Mouse (Mus musculus) MEL (cell line): ENCODE data around the gene Cramp1l. TPM values are rescaled to one million over a fixed set of nuclear protein-coding genes. Genes with fewer than 3 reads are reported as not detected.

ENCODE experiments used
- DNase-seq: peaks from one replicate; pipeline ENCODE4 v3.0.0; 2011; ENCODE audit warnings: low read depth, low spot score
- H3K27ac ChIP-seq: 2 replicates; pipeline ENCODE4 v1.5.1; 2012; ENCODE audit warnings: low read depth, mild to moderate bottlenecking, control low read depth, low read length, moderate library complexity; ENCODE audit not compliant: control insufficient read depth
- H3K27me3 ChIP-seq, 2 experiments: fragments of 150-350 bp in 1 of 2; sonication (generic) in 1 of 2; 2 replicates each; pipeline ENCODE4 v1.6.1; 2012; ENCODE audit warnings: low read length in 2 of 2, mild to moderate bottlenecking in 2 of 2, improper control_type of control experiment in 1 of 2, moderate library complexity in 1 of 2; ENCODE audit not compliant: insufficient read depth in 2 of 2, control insufficient read depth in 1 of 2
- H3K36me3 ChIP-seq, 2 experiments: 2 replicates each; pipeline ENCODE4 v1.6.1; 2012 to 2014; ENCODE audit warnings: low read length in 2 of 2, improper control_type of control experiment in 1 of 2, inconsistent platforms in 1 of 2, mild to moderate bottlenecking in 1 of 2; ENCODE audit not compliant: insufficient read depth in 2 of 2, control insufficient read depth in 1 of 2
- H3K4me1 ChIP-seq, 2 experiments: fragments of 150-350 bp in 1 of 2; sonication (generic) in 1 of 2; 2 replicates each; pipeline ENCODE4 v1.6.1; 2012; ENCODE audit warnings: low read length in 2 of 2, improper control_type of control experiment in 1 of 2, mild to moderate bottlenecking in 1 of 2; ENCODE audit not compliant: insufficient read depth in 2 of 2, control insufficient read depth in 1 of 2
- H3K4me3 ChIP-seq, 2 experiments: fragments of 150-350 bp in 1 of 2; sonication (generic) in 1 of 2; 2 replicates each; pipeline ENCODE4 v1.5.1; 2012; ENCODE audit warnings: low read depth in 2 of 2, low read length in 2 of 2, mild to moderate bottlenecking in 2 of 2, moderate library complexity in 2 of 2, control low read depth in 1 of 2, improper control_type of control experiment in 1 of 2; ENCODE audit not compliant: control insufficient read depth in 1 of 2, insufficient read depth in 1 of 2
- H3K79me2 ChIP-seq: 2 replicates; pipeline ENCODE4 v1.6.1; 2012; ENCODE audit warnings: mild to moderate bottlenecking, low read length, moderate library complexity; ENCODE audit not compliant: control insufficient read depth, poor library complexity, insufficient read depth
- H3K9ac ChIP-seq: 2 replicates; pipeline ENCODE4 v1.6.1; 2012; ENCODE audit warnings: low read depth, mild to moderate bottlenecking, control low read depth, low read length, moderate library complexity; ENCODE audit not compliant: control insufficient read depth, poor library complexity, severe bottlenecking
- H3K9me3 ChIP-seq: fragments of 150-350 bp; sonication (generic); replicated peaks from 2 replicates; pipeline ENCODE4 v1.6.1; 2012; ENCODE audit warnings: mild to moderate bottlenecking, low read length, improper control_type of control experiment, moderate library complexity; ENCODE audit not compliant: insufficient read depth
- CHD1 ChIP-seq: IDR thresholded peaks from 2 replicates; pipeline ENCODE4 v1.6.1; 2012; ENCODE audit warnings: low read depth, mild to moderate bottlenecking, inconsistent platforms, low read length, improper control_type of control experiment
- CHD2 ChIP-seq: IDR thresholded peaks from 2 replicates; pipeline ENCODE4 v1.6.1; 2011; ENCODE audit warnings: low read length, improper control_type of control experiment
- CTCF ChIP-seq, 3 experiments: IDR thresholded peaks in 2 of 3; conservative IDR thresholded peaks in 1 of 3; 2 replicates each; pipeline ENCODE4 v1.5.1; 2011 to 2012; ENCODE audit warnings: low read length in 3 of 3, low read depth in 2 of 3, mild to moderate bottlenecking in 2 of 3, improper control_type of control experiment in 1 of 3, inconsistent platforms in 1 of 3, mixed read lengths in 1 of 3, moderate library complexity in 1 of 3; ENCODE audit not compliant: control insufficient read depth in 1 of 3, insufficient read depth in 1 of 3, poor library complexity in 1 of 3, severe bottlenecking in 1 of 3
- ELF1 ChIP-seq: IDR thresholded peaks from 2 replicates; pipeline ENCODE4 v1.6.1; 2014; ENCODE audit warnings: low read depth, mild to moderate bottlenecking, inconsistent platforms, low read length, improper control_type of control experiment, moderate library complexity
- ETS1 ChIP-seq: IDR thresholded peaks from 2 replicates; pipeline ENCODE4 v1.6.1; 2012; ENCODE audit warnings: low read depth, mild to moderate bottlenecking, inconsistent platforms, low read length, improper control_type of control experiment, moderate library complexity
- GABPA ChIP-seq: IDR thresholded peaks from 2 replicates; pipeline ENCODE4 v1.6.1; 2012; ENCODE audit warnings: low read depth, mild to moderate bottlenecking, inconsistent platforms, low read length, improper control_type of control experiment, moderate library complexity
- MAFK ChIP-seq: IDR thresholded peaks from 2 replicates; pipeline ENCODE4 v1.6.1; 2011; ENCODE audit warnings: low read depth, mild to moderate bottlenecking, low read length, improper control_type of control experiment, borderline replicate concordance
- MAX ChIP-seq: IDR thresholded peaks from 2 replicates; pipeline ENCODE4 v1.6.1; 2011; ENCODE audit warnings: low read length, improper control_type of control experiment
- MAZ ChIP-seq: IDR thresholded peaks from 2 replicates; pipeline ENCODE4 v1.6.1; 2012; ENCODE audit warnings: low read depth, mild to moderate bottlenecking, inconsistent platforms, low read length, improper control_type of control experiment
- MEF2A ChIP-seq: IDR thresholded peaks from 2 replicates; pipeline ENCODE4 v1.6.1; 2014; ENCODE audit warnings: low read depth, mild to moderate bottlenecking, inconsistent platforms, low read length, improper control_type of control experiment; ENCODE audit not compliant: poor library complexity, insufficient replicate concordance, severe bottlenecking; ENCODE audit errors: extremely low read depth
- MXI1 ChIP-seq: IDR thresholded peaks from 2 replicates; pipeline ENCODE4 v1.6.1; 2011; ENCODE audit warnings: mild to moderate bottlenecking, low read depth, low read length, improper control_type of control experiment
- MYB ChIP-seq: IDR thresholded peaks from 2 replicates; pipeline ENCODE4 v1.6.1; 2011; ENCODE audit warnings: mild to moderate bottlenecking, low read depth, low read length, improper control_type of control experiment
- MYC ChIP-seq: IDR thresholded peaks from 2 replicates; pipeline ENCODE4 v1.6.1; 2011; ENCODE audit warnings: low read depth, mild to moderate bottlenecking, low read length, improper control_type of control experiment, moderate library complexity
- NELFE ChIP-seq: IDR thresholded peaks from 2 replicates; pipeline ENCODE4 v1.6.1; 2011; ENCODE audit warnings: low read depth, low read length, improper control_type of control experiment
- POLR2AphosphoS5 ChIP-seq: IDR thresholded peaks from 2 replicates; pipeline ENCODE4 v1.6.1; 2012; ENCODE audit warnings: low read depth, borderline replicate concordance, mild to moderate bottlenecking, inconsistent platforms, low read length, moderate library complexity, mixed read lengths
- RAD21 ChIP-seq: IDR thresholded peaks from 2 replicates; pipeline ENCODE4 v1.6.1; 2011; ENCODE audit warnings: mild to moderate bottlenecking, low read depth, low read length, improper control_type of control experiment
- RCOR1 ChIP-seq: IDR thresholded peaks from 2 replicates; pipeline ENCODE4 v1.6.1; 2012; ENCODE audit warnings: low read depth, mild to moderate bottlenecking, inconsistent platforms, low read length, improper control_type of control experiment
- SIN3A ChIP-seq: IDR thresholded peaks from 2 replicates; pipeline ENCODE4 v1.6.1; 2012; ENCODE audit warnings: low read length, improper control_type of control experiment, inconsistent platforms
- UBTF ChIP-seq: IDR thresholded peaks from 2 replicates; pipeline ENCODE4 v1.6.1; 2012; ENCODE audit warnings: low read depth, mild to moderate bottlenecking, inconsistent platforms, low read length, improper control_type of control experiment, moderate library complexity, borderline replicate concordance; ENCODE audit not compliant: insufficient read depth
- USF2 ChIP-seq, 2 experiments: IDR thresholded peaks; 2 replicates each; pipeline ENCODE4 v1.6.1; 2011 to 2012; ENCODE audit warnings: improper control_type of control experiment in 2 of 2, low read length in 2 of 2, borderline replicate concordance in 1 of 2, inconsistent platforms in 1 of 2, low read depth in 1 of 2, mild to moderate bottlenecking in 1 of 2; ENCODE audit not compliant: insufficient read depth in 1 of 2
- ZC3H11A ChIP-seq: IDR thresholded peaks from 2 replicates; pipeline ENCODE4 v1.6.1; 2012; ENCODE audit warnings: low read depth, mild to moderate bottlenecking, inconsistent platforms, low read length, improper control_type of control experiment
- ZMIZ1 ChIP-seq: IDR thresholded peaks from 2 replicates; pipeline ENCODE4 v1.6.1; 2012; ENCODE audit warnings: low read depth, mild to moderate bottlenecking, inconsistent platforms, low read length, improper control_type of control experiment, moderate library complexity
- ZNF384 ChIP-seq: IDR thresholded peaks from 2 replicates; pipeline ENCODE4 v1.6.1; 2012; ENCODE audit warnings: low read depth, mild to moderate bottlenecking, inconsistent platforms, low read length, improper control_type of control experiment
- polyA plus RNA-seq, 2 experiments: library from polyadenylated mRNA; stranded (reverse) in 1 of 2; unstranded in 1 of 2; fragments of >175 nt in 1 of 2; fragments of >200 nt in 1 of 2; gene quantifications; 2 replicates each; pipeline versions ENCODE4 v1.2.1 to v1.2.4; 2012; ENCODE audit warnings: low replicate concordance in 2 of 2, low read depth in 1 of 2; ENCODE audit not compliant: insufficient read length in 2 of 2, insufficient read depth in 1 of 2, missing spikeins in 1 of 2
- total RNA-seq: library from RNA; depleted of rRNA; stranded (reverse); fragments of 300-350 nt; gene quantifications from 2 replicates; pipeline ENCODE4 v1.2.3, GENCODE M21; 2012

The Cramp1l gene
- total and polyA plus RNA-seq, 3 experiments: 2.4 to 5.1 TPM; not detected in 1

GRCm38 (mm10) chr17:25014841-25015570 is 582 bp downstream of the Cramp1l start:
- peak; percentile 40 for DNase-seq
- Histone ChIP-seq H3K27me3 (no peaks in the 10 kb centered on the region), H3K4me3 (peak overlapping the region; percentile 93 to 95), H3K79me2 (peaks cover 28% of the 10 kb centered on the region), H3K9ac (peak overlapping the region; percentile 91), H3K27ac (peak overlapping the region; percentile 52), H3K9me3 (no peaks in the 10 kb centered on the region), H3K36me3 (peaks cover 0 to 2% of the 10 kb centered on the region in 2 experiments; a peak in 3 of 4 replicates), H3K4me1 (0 out of 4 replicates have a peak, but pooled peaks cover 0 to 2% of the 10 kb centered on the region in 2 experiments)
- no peak for TF ChIP-seq MYB
- TF ChIP-seq MYC: no peak
- no peak for TF ChIP-seq NELFE
- no peak for TF ChIP-seq MAFK
- no peak for TF ChIP-seq ZC3H11A
- TF ChIP-seq MAZ: 0 out of 2 replicates have a peak, but pooled peaks have one; percentile 2

DNA sequence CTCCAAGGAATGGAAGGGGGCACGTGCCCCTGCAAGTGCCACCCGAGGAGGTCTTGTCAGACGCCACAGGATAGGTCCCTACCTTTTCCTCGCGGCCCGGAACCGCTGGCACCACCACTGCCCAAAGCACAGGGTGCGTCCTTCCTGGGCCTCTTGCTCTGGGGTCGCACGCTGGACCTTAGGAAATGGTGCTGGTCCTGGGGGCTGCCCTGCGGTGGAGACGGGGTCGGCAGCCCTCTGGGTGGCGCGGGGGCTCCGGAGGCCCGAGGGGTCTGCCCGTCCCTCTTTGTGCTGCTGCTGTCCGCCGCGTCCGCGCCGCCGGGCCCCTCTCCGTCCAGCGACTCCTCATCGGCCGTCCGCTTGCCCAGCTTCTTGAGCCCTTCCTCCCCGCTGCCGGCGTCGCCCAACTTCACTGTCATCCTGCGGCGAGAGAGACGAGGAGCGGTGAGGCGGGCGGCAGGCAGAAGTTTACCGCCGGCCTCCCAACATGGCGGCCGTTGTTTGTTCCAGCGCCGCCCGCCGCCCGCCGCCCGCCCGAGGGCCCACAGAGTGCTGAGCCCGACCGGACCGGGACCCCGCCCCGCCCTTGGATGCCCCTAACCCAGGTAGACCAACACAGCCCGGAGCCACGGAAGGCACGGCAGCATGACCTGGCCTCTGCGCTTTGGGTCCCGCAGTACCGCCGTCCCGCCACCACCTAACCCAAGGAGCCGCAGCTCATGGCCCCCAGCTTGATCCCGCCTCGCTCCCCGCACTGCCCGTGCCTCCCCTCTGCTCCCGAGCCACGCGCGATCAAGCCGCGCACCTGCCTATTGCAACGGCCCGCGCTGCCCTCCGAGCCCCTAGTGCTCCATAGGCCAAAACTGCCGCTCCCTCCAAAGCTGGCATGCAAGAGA is 1.7 kb downstream of the Cramp1l start:
- Histone ChIP-seq H3K27ac (peak overlapping the region; percentile 59), H3K9me3 (no peaks in the 10 kb centered on the region), H3K36me3 (peaks cover 0 to 2% of the 10 kb centered on the region in 2 experiments; a peak in 3 of 4 replicates), H3K4me1 (0 out of 4 replicates have a peak, but pooled peaks cover 0 to 2% of the 10 kb centered on the region in 2 experiments), H3K27me3 (no peaks in the 10 kb centered on the region), H3K9ac (peak overlapping the region; percentile 91), H3K79me2 (peaks cover 28% of the 10 kb centered on the region), H3K4me3 (peak overlapping the region; percentile 93 to 95)
- DNase-seq: peak; percentile 25
- TF ChIP-seq CTCF (IDR thresholded peaks at IDR 0.05 in 2 of 3, conservative IDR thresholded peaks at IDR 0.05 in 1 of 3; ENCODE audit: control insufficient read depth in 1 of 3, insufficient read depth in 1 of 3, low read depth in 2 of 3, low read length in 3 of 3, poor library complexity in 1 of 3, severe bottlenecking in 1 of 3) (no peak), SIN3A (no peak), GABPA (no peak), MAFK (no peak), CHD1 (no peak), MAX (no peak), ZNF384 (no peak), ZMIZ1 (no peak), ETS1 (no peak), UBTF (no peak), RCOR1 (no peak), CHD2 (no peak), RAD21 (no peak), POLR2AphosphoS5 (no peak), MXI1 (no peak), NELFE (no peak), USF2 (IDR thresholded peaks at IDR 0.05; ENCODE audit: borderline replicate concordance in 1 of 2, insufficient read depth in 1 of 2, low read depth in 1 of 2, low read length in 2 of 2) (no peak), ELF1 (no peak), MYB (no peak), MEF2A (no peak)
